Mouse (Mus musculus) E14TG2a.4 (cell line): ENCODE results near the gene Nrip1.

Experiments
- CTCF ChIP-seq: conservative IDR thresholded peaks from 2 replicates; pipeline ENCODE4 v1.5.1; 2014; ENCODE audit warnings: low read length
- NANOG ChIP-seq: IDR thresholded peaks from 2 replicates; pipeline ENCODE4 v1.6.1; 2014; ENCODE audit warnings: borderline replicate concordance, low read length, mixed read lengths

DNA sequence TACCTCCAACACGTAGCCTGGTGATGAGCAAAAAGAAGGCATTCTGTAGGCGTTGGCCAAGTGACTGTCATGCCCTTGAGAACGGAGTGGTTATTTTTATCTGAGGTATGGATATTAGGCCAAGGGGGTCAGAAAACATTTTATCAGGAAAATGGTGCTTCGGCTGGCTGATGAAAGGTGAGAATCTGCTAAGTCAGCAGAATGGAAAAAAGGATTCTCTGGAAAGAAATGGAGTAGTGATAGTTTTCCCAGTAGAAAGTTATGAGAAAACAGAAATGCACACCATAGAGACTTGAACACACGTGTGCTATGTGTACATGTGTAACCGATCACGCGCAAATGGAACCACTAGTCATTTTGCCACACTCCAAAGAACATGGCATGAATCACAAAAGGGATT is 3.0 kb upstream of the Nrip1 start:
- TF ChIP-seq CTCF (no peak), NANOG (no peak)
